Mouse (Mus musculus) lung, postnatal 36 days (tissue): ENCODE measurements around the gene Tdrd6.

Experiments
- DNase-seq: peaks from one replicate; pipeline ENCODE4 v3.0.0; 2022; ENCODE audit warnings: mixed read lengths

Gene Tdrd6

DNA sequence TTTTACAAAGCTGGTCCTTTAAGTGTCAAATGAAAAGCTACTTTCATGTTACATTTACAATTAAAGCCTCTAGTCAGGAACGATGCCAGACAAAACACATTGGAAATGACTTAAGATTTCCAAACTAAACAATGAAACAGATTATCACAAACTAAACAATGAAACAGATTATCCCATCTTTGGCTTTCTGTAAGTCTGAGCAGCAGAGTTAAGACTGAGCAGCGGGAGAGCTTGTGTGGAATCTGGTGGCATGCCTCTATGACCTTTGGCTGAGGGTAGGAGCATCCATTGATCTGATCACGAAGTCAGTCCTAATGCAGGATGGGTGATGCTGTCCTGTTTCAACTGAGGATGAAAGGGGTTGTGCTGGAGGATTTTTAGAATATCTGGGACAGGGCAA is 17.9 kb downstream of the Tdrd6 start:
- DNase-seq, result no peak

DNA sequence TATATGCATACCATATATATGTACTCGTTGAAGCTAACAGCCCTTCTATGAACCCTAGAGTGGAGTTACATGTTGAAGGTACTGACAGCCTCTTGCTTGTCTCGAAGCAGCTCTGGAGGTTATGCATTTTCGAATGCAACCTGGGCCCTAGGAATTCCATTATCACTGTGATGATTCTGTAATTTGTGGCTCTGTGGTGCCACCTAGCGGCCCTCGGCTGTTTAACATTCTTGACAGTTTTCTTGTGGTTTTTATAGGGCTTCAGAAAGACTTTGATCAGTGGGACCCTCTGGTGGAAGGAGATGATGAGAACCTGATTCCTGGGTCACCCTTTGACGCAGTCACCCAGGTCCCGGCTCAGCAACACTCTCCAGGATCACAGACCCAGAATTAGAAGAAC is 18.5 kb downstream of the Tdrd6 start:
- peak; percentile 56 for DNase-seq

DNA sequence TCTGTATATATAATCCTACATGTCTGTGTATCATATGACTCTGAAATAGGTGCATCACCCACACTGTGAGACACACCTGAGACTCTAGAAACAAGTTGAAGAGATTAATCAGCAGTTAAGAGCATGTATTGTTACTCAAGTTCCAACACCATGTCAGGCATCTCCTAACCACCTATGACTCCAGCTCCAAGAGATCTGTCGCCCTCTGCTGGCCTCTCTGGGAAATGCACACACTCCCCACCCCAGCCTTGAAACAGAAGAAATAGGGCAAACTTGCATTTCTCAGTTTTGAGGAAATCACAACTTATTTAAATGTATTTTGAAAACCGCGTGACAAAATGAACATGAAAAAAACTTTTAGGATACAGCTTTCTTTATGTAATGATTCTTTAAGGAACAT is 23.4 kb downstream of the Tdrd6 start:
- peak; percentile 83 for DNase-seq

DNA sequence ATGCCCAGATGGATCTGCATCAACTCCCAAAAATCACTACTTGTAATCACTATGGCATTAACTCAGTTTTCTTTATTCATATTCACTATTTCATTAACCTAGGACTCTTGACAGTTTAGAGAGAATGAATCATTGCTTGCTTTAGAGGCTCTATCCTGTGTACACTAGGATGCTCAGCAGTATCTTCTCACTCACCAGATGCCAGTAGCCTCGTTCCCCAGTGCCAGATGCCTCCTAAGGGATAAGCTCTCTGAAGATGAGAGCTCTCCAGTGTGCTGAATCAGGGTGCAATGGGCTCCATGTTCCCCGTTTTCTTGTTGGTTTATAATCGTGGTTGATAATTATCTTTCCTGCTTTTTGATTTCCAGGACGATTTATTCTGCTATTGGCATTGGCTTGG is 31.4 kb downstream of the Tdrd6 start:
- DNase-seq, result no peak

DNA sequence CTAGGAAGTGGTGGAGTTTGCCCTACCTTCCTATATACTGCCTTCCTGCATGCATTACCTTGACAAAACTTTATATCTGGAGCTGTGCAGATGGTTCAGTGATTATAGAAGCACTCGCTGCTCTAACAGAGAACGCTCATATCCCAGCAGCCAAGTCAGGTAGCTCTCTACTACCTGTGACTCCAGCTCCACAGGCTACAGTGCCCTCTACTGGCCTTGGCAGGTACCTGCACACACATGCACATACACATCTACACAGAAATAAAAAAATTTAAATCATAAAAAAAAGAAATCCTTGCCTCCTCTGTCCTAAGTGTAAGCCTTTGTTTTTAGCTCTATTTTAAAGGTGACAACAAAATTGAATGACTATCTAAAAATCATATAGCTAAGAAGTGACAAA is 32.4 kb downstream of the Tdrd6 start:
- no peak for DNase-seq

DNA sequence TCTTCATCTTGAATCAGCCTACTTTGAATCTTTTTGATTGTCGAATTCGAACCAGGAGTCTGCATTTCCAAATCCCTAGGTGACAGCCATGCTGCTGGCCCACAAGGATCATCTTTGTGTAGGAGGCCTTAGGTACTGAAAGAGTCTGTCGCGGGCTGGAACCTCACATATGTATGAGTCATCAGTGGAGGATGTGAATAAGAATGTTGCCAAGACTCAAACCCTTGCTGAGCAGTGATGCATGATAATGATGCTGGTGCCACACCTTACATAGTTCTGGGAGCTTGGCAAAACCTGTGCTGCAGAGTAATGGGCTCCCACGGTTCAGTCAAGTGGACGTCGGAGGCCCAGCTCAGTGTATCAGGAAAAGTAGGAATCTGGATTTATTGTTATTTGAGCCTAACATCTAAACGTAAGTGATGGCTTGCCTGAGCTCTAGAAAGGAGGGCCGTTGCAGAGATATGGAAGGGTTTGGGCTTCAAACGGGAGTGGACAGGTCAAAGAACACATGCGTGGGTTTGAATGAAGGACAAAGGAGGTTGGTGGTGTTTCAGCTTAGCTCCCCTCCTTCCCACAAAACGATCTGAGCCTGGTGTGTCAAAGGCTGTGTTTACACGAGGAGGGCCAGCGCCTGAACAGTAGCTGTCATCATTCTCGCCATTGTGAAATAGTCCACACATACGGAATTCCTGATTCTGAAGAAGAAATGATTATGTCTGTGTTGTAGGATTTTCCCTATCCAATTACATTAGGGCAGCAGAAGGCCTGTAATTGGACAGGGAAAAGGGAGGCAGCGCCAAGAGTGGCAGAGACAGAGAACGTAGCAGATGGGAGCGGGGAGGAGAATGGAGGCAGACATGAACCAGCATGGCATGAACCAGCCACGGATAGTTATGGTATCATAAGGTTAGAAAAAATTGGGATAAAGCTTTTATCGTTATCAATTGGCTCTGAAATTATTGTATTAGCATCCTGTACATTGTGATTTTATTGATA is 37.5 kb downstream of the Tdrd6 start:
- DNase-seq, result no peak

DNA sequence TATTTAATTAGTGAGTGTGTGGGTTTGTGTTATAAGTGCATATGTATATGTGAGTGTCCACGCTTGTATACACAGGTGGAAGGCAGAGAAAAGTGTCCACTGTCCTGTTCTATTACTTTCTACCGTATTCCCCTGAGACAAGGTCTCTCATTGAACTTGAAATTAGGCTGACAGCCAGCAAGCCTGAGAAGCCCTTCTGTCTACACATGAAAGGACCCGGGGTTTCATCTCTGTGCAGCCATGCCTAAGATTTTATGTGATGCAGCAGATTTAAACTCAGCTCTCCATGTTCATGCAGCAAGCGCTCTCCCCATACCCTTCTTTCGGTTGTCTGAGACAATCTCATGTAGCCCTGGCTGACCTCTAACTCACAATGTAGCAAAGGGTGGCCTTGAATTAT is 39.6 kb downstream of the Tdrd6 start:
- DNase-seq, result no peak

DNA sequence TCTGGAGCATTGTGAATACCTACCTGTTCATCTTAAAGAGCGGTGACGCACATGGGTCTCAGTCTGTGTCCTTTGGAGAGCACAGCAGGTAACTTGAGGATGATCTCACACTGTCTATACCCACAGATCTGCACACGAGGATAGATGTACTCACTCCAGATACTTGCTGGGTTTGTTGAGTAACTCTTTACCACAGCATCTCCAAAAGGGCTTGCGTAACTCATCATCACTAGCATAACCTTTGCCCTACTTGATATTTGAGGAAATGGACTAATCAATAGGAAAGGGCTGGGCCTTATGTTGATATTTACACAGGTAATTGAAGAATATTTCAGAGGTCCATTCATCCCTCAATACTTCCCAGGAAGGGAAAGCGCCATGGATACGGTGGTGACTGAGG is 40.3 kb downstream of the Tdrd6 start:
- no peak for DNase-seq

DNA sequence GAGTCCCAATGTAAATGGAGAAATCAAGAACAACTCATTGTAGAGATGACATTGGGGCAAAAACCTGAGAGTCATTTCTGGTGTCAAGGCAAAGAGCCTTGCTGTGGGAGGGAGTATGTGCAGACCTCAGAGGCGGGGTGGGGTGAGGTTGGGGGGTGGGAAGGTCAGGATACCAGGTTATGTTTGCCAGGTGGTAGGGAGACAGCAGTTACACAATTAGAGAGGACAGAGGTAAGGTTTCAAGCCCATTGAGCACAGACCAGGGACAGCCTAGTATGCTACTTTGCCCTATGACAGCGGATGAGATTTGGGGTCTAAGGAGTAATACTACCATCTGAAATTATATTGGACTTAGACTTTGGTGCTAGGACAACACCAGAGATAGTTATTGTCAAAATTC is 42.8 kb downstream of the Tdrd6 start:
- DNase-seq, result no peak

DNA sequence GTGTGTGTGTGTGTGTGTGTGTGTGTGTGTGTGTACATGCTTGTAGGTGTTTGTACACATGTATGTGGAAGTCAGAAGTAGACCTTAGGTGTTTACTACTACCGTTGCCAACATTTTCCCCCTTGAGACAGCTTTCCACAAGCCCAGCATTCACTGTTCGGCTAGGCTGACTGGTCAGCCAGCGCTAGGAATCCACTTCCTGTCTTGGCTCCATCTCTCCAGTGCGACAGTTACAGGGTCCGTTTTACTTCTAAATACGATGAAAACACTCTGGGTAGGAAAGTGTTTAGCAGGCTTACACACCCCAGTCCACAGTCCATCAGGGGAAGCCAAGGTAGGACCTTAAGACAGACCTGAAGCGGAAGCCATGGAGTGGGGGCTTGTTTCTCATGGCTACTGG is 45.3 kb downstream of the Tdrd6 start:
- DNase-seq, result no peak

DNA sequence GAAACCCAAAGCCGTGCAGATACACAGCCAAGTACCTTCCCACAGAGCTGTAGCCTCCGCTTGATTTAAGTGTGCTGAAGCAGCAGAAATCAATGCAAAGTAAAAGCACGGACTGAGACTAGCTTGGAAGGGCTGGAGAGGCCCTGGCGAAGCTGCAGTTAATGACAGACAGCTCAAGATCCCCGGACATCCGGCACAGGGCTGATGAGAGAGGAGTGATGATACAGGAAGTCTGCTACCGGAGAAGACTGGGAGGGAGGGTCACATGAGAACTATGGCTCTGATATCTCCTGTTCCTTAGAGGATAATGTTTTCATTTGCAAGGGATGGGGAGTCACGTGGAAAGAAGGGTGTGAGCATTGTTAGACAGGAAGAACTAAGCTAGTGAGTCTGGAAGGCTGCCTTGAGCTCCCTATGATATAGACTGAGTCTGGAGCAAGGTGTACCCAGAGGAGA is 49.1 kb downstream of the Tdrd6 start:
- peak; percentile 5 for DNase-seq

DNA sequence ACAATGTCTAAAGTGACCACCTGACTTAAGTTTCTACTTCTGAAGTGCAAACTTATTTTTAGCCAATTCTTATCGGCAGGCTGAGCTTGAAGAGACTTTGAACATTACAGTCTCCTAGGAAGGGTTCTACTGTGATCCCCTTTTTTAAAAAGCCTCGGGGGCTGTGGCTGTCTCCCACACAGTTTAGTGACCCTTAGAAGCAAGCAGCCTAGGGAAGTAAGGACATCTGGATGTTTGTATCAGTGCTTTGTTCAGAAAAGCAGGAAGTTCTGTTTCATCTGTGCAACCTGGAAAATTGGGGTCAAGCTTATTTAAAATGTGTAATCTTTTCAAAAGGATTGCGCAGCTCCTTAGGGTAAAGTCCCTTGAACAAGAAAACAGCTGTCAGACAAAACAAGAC is 49.6 kb downstream of the Tdrd6 start:
- DNase-seq, result no peak

DNA sequence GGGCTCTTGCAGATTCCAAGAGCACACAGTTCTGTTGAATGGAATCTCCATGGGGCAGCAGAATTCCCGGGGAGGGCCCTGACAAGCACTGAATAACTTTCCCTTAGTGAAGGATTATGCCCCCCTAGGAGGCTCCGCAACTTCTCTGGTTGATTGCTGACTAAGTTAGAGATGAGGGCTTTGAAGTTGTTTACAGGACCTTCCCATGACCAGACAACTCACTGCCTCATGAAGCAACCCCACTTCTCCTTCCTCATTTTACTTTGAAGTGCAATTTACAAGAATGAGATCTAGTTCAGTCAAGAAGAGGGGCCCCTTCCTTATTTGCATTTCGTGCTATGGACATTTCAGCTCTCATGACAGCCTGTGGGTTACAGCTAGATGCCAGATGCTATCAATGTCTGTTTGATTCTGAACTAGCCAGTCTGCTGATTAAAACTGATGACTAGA is 56.5 kb downstream of the Tdrd6 start:
- DNase-seq, result peak; percentile 53

DNA sequence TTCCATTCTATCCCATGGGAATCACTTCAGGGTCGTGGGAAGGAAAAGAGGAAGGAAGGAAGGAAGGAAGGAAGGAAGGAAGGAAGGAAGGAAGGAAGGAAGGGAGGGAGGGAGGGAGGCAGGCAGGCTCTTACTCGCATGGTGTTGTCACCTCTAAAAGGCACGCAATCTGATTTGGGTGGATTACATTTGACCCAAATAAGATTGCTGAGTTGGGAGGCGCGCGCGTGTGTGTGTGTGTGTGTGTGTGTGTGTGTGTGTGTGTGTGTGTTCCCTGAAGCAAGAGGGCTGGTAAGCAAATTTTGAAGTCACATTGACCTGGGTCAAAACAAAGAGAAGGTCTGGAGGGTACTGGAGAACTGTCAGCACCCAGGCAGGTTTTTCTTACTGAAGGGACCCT is 60.8 kb downstream of the Tdrd6 start:
- DNase-seq, result no peak

DNA sequence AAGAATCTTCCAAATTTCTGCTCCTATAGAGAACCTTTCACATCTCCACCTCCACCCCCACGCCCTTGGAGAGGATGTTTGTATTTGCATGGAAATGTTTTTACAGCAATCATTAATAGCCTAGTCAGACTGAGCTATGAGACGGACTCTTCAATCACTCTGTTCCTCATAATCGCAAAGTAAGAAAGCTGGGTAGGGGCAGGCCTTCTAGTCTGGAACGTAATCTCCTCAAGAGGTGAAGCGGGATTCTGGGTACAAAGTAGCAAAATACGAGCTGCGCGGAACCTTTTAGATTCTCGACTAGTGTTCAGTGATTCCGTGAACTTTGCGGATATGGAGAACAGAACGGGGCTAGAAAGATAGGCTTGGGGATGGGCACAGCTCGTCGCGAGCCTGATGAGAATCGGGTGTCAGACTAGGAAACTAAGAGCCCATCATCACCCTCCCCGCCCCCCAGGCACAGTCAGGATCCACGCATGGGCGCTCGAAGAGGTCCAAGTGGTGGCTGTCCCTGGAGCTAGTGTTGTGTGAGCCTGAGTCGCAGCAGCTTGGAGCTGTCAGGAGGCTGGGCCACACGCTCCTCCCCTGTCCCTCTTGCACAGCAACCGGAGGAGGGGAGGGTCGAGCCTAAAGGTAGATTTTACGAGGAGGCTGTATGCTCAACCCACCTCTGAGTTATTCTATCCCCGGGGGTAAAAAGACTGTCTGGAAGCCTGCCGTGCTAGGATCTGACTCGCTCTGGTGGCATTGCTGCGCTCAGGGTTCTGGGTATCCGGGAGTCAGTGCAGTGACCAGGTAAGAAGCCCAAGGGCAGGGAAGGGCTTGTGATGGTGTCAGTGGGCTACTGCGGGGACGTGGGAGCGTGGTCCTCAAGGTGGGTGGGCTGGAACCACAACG is 61.9 kb downstream of the Tdrd6 start, which contains the start of gene Pla2g7:
Gene Pla2g7 (plus strand): TSS at position 107 of the 897 bp plus-strand sequence.
- peak; percentile 18 for DNase-seq

DNA sequence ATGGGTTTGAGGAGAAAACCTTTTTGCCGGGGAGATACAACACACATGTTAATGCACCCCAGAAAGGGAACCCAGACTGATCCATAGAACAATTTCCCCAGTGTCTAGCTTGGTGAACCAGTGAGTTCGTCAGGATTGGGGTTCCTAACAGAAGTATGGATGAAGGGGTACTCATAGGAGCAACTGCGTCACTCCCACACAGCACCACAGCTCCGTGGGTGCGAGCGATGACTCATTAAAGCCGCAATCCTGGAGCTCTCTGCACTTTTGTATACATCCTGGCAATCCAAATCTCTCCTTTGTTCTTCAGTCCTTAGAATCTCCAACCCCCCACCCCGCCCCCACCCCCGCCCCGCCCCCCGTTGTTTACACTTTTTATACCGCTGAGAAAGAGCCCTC is 62.5 kb downstream of the Tdrd6 start:
- DNase-seq, result no peak
